Mouse (Mus musculus): ENCODE results near the gene Tshb. TPM values are rescaled to one million over a fixed set of nuclear protein-coding genes. Genes with fewer than 3 reads are reported as not detected.

Gene Tshb
- total RNA-seq, 1 experiment from 2014 or later: not detected

DNA sequence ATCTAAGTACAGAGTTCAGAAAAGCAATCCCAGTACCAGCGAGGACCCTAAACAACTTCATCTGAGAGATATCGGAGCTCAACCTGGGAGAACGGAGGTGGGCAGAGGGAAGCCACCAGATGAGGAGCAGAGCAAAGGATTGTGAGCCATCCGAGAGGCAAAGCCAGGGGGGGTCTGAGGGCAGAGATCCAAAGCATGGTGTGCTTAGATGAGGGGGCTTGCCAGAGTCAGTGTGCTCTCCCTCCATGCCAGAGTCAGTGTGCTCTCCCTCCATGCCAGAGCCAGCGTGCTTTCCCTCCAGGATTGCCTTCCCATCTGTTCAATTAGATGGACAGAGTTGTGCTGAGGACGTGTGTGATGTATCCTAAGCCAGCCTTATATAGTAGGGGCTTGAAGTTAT, 45.4 kb downstream of the Tshb start:
- no peak for DNase-seq

DNA sequence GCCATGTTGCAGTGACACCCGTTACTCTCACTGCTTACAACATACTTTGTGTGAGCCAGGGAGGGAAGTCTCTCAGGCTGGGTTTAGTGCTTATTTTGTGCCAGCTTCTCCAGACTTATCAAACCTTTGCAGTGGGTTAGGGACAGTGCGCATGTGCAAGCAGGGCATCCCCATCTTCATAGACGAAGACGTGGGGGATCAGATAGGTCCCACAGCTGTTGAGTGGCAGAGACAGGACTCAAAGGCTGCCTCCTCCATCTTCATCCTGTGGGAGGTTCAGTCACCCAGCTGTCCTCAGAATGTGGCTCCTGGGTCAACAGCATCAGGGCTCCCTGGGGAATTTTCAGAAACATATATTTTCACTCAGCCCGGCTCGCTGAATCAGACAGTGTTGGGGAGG, 46.1 kb downstream of the Tshb start:
- no peak for DNase-seq

DNA sequence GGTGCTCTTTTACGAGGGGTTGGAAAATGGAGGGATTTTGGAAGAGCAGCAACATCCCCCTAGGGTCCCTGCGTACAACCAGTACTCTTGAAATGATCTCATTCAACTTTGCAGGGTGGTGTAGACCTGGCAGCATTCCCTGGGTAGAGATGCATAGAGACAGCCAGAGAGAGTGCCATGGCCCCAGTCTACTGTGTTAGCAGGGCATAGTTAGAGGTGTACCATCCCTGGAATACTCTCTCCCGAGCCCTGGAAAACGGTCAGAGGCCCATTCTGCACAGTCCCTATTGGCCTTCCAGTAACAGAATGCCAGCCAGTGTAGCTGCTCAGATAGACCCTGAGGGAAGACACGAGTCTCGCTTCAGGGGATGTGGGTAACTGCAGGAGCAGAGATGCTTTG, 46.9 kb downstream of the Tshb start:
- no peak for DNase-seq

DNA sequence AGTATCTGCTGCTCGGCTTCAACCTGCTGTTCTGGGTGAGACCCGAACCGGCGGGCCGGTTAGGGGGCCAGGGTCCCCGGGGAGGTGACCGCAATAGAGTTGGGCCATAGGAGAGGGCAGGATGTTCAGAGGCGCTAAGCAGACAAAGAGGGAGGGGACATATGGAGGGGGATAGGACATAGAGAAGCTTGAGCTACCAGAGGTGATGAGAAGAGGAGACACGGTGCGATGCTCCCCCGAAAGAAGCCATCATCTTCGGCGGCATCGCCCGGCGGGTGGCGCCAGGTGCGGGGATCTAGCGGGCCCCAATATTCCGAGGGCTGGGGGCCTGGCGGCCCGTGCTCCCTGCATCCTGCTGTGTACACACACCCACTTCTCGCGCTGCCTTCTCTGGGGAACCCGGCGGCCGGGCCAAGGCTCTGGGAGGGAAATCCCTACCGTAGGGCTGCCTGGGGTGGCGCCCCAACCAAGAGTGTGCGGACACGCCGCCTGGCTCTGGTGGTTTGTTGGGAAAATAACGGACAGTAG, 47.4 kb downstream of the Tshb start:
- DNase-seq: peak; percentile 66

DNA sequence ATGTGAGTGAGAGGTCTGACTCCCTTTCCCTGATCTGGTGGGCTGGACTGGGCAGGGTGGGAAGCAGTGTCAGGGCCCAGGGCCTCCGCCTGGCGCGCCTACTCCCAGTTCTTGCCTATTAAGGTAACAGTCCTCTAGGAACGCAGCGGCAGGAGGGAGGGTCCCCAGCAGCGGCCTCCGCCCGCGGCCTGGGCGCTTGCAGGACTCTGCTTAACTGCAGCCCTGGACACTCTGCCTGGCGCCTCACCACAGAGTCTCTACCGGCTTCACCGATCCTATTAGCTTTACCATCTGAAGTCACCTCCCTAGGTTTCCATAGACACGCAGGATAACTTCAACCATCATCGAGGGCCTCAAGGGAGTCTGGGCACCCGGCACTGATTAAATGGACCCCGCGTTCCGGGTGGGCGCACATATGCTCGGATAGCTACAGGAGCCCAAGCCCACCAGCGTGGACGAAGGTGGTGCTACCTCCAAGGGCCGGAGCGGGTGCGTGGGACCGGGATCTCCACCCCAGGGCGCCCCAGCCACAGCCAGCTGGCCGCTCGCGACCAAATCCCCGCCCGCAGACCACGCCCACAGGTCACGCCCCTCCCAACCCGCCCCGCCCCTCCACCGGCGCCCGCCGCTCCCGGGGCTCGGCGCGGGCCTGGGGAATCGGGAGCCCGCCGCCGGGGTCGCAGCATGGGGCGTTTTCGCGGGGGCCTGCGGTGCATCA, 48.0 kb downstream of the Tshb start, which contains the start of gene Tspan2:
Gene Tspan2, plus strand, starts transcription at position 217 of the 718 bp plus-strand sequence.
- peak; percentile 78 for DNase-seq

DNA sequence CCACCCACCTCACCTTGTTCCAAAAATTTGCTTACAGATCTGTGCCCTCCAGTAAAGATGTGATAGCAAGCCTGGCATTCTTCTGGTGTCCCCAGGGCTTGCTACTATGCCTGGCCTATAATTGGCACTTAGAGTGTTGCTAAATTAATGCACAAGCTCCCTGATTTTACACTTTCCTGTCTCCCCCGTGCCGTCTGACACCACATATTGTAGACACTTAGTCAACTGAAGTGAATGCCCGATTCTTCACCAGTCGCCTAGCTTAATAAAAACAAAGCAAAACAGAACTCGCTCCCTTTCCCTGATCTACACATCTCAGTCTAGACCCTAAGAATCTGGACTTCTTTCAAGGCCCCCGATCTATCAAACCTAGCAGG, 48.6 kb downstream of the Tshb start:
- no peak for DNase-seq

DNA sequence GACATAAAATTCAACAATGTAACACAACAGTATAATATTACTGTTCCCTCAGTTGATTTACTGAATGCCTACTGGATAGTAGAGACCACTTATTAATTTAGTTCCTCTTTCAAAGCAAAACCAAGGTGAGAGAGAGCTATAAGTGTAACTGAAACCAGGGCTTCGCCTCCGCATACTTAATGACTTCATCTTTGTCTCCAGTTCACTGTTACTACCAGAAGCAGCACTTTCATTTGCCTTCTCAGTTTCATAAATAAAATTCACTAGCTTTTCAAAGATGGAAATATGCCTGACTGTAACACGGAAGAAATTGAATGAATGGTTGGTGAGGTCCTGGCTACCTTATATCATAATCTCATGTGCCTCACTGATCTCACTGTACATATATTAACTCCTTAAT, 49.5 kb downstream of the Tshb start:
- no peak for DNase-seq

DNA sequence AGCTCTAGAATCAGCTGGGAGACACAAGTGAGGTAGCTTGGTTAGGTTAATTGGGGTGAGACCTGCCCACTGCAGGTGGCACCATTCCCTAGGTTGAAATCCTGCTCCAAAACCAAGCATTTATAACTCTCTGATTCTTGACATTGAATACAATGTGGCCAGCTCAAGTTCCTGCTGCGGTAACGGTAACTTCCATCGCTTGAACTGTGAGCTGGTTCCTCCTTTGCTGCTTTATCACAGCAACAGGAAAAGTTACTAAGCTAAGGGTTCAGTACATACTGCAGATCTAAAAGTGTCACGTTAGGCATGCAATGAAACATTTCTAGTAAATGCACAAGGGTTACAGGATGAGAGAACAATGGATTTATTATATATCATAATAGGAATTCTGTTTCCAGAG, 49.9 kb downstream of the Tshb start:
- DNase-seq: no peak

DNA sequence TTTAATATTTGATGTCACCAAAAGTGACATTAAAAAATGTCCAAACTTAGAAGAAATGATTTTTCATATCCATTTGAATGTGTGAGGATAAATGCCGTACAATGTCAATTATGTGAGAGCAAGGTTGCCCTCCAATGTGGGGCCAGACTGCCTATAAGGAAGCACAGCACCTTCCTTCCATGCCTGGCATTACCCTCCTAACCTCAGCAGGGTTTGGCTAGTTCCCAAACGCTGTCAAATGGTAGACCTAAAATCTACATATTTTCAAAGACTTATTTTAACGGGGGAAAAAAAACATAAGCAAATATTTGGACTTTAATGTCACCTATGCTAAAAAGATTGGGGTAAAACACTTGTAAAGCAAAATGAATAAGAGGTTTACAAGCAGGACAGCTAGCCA, 51.4 kb downstream of the Tshb start:
- DNase-seq: no peak

DNA sequence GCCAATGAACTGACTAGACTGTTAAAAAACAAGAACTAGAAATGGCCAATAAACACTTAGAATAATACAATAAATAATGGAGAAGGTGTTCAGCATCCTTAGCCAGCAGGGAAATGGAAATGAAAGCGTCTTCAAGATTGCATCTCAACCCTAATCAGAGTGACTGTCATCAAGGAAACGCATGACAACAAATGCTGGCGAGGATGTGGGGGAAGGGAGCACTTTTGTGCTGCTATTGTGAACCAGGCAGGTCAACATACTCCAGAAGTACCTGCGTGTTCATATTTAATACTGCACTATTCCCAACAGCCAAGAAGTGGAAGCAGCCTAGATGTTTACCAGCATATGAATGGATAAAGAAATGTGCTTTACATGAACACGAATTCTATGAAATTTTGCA, 53.1 kb downstream of the Tshb start:
- no peak for DNase-seq

Other genes with a start within 250 kb of the Tshb start
- gene Tspan2, start 48.2 kb downstream of the Tshb start, total RNA-seq (2021): 9.6 and 9.8 TPM in 2 replicates
- gene Sycp1, start 153.4 kb upstream of the Tshb start, total RNA-seq (2021): 0.11 TPM in 1 of 2 replicates, not detected in the other
- 0.11 and 0.33 TPM in 2 replicates for gene Nr1h5, start 181.4 kb upstream of the Tshb start, total RNA-seq (2021)
- 67.6 and 81.5 TPM in 2 replicates for gene Sike1, start 213.0 kb upstream of the Tshb start, total RNA-seq (2021)
- 342 and 351 TPM in 2 replicates for gene Csde1, start 237.7 kb upstream of the Tshb start, total RNA-seq (2021)